Mouse (Mus musculus) left cerebral cortex, postnatal 10 days (tissue): ENCODE results near the gene Mvb12a. TPM values are rescaled to one million over a fixed set of nuclear protein-coding genes. Genes with fewer than 3 reads are reported as not detected.
A peak's percentile ranks its signal among the peaks of the same experiment; 100 is the strongest.

Experiments
- DNase-seq, 2 experiments: peaks; one replicate each; pipeline ENCODE4 v3.0.0; 2021 to 2022; ENCODE audit warnings: low spot score in 2 of 2, mixed read lengths in 1 of 2; ENCODE audit errors: extremely low spot score in 1 of 2
- intact Hi-C: fragments of 180-260 bp; cut with DNase I; formaldehyde crosslinking; loops from one replicate; pipeline ENCODE4 v1.15.1; 2025
- total RNA-seq, 2 experiments: library from RNA; stranded (reverse); gene quantifications; 2 replicates each; pipeline ENCODE4 v1.2.3; 2021

Mvb12a gene
- total RNA-seq, 2 experiments from 2014 or later = 35.1 to 36.6 TPM

- intact Hi-C loops = no loop called here
- DNase-seq = no peak
These were observed 15.6 kb downstream of the Mvb12a start, which contains the start of gene Tmem221 for GRCm38 (mm10) chr8:71558071-71558957. Tmem221 (minus strand) TSS chr8:71558871.

GRCm38 (mm10) chr8:71558958-71559690 lies 16.4 kb downstream of the Mvb12a start:
- intact Hi-C loops = no loop called here
- DNase-seq = peak in 1 of 2 experiments; percentile 71

DNA sequence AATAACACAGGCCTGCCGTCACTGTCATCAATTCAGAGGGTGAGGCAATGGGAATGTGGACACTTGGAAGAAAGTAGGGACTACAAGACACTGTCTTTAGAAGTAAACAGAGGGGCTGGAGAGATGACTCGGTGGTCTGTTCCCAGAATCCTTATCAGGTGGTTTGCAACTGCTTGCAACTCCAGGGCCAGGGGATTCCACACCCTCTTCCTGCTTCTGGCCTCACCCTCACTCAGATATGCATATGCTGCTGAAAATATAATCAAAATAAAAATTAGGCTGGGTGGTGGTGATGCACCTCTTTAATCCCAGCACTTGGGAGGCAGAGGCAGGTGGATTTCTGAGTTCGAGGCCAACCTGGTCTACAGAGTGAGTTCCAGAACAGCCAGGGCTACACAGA lies 17.3 kb downstream of the Mvb12a start:
- DNase-seq = no peak
- intact Hi-C loops = loop anchor here (2.0 kb wide), 1 partner anchor 101 kb away; no protein-coding TSS in a partner anchor

DNA sequence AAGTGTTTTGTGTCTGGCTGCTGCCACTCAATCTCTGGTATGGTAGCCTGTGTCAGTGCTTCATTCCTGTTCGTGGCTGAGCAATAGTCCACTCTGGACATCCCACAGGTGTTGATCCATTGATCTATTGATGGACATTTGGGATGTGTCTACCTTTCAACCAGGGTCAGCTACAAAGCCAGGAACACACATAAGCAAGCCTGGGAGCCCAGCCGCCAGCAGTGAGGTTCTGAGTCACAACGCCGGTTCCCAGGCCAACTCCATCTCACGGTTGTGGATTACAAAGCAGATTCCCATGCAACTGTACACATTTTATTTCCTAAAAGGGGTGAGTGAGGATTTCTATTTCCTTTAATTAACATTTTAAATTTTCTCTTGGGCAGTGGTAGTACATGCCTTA lies 18.0 kb downstream of the Mvb12a start:
- no peak for DNase-seq
- intact Hi-C loops = loop anchor here (1.0 to 2.0 kb wide), 2 partner anchors 35 to 100 kb away; no protein-coding TSS in a partner anchor

DNA sequence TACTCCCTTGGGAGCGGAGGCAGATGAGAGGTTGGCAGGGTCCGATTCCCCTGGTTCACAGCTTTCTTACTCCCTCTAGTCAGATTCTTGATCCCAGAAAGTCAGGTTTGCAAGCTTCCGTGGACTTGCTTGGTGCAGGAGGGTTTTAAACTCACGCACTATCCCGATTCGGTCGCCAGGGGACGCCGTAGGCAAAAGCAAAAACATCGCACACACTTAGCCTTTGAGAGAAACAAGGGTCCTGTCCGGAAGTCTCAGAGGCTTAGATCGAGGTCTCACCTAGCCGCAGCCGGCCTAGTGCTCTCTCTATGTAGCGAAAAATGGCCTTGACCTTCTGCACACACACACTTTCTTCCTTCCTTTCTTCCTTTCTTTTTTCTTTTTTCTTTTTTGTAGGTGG lies 18.7 kb downstream of the Mvb12a start:
- intact Hi-C loops = loop anchor here (1.0 to 2.0 kb wide), 2 partner anchors 34 to 99 kb away; no protein-coding TSS in a partner anchor
- no peak for DNase-seq

DNA sequence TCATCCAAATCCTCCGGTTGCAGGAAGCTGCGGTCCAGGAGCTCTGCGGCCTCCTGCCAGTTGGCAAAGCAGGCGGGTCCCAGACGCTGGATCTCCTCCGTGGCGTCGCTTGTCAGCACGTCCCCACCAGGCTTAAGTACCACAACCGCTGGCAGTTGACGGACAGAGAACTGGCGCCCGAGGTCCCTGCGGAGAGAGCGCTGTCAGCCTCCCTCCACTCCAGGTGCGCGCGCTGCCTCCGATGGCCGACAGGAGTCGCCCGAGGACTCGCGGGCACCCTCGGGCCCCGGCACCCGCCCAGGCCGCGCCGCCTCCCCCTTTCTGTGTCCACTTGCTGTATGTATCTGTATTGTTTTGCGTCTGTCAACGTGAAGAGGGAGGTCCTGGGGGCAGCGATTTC lies 20.0 kb downstream of the Mvb12a start:
- peak in 1 of 2 experiments; percentile 86 for DNase-seq
- intact Hi-C loops = no loop called here

- intact Hi-C loops = no loop called here
- DNase-seq = no peak
These were observed 21.3 kb downstream of the Mvb12a start for GRCm38 (mm10) chr8:71563992-71564391.

DNA sequence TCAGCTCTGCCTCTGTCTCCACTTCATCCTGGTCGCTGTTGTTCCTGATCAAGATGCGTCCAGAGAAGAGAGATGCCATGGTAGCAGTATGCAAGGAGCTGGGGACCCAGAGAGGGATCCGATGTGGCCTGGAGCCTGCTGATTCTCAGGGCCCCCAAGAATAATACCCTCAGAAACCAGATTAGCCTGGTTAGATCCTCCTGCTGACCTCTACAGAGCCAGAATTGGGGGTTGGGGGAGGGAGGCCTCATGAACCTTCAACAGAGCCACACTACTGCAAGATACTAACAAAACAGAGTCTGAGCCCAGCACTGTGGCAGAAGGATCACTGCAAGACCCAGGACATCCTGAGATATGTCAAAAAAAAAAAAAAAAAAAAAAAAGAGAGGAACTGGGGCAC lies 23.8 kb downstream of the Mvb12a start, which contains the start of gene Nxnl1:
Gene Nxnl1 (minus strand): TSS at position 101 of the 400 bp plus-strand sequence.
- intact Hi-C loops = no loop called here
- no peak for DNase-seq

- DNase-seq = no peak
- intact Hi-C loops = no loop called here
These were observed 24.9 kb downstream of the Mvb12a start for GRCm38 (mm10) chr8:71567587-71567986.

- intact Hi-C loops = no loop called here
- peak in 1 of 2 experiments; percentile 86 for DNase-seq
These were observed 25.7 kb downstream of the Mvb12a start, which contains the start of gene Slc27a1 for GRCm38 (mm10) chr8:71568387-71568937. Slc27a1 (plus strand) TSS chr8:71568882.

- DNase-seq = no peak
- intact Hi-C loops = no loop called here
These were observed 26.2 kb downstream of the Mvb12a start for GRCm38 (mm10) chr8:71568941-71569340.

DNA sequence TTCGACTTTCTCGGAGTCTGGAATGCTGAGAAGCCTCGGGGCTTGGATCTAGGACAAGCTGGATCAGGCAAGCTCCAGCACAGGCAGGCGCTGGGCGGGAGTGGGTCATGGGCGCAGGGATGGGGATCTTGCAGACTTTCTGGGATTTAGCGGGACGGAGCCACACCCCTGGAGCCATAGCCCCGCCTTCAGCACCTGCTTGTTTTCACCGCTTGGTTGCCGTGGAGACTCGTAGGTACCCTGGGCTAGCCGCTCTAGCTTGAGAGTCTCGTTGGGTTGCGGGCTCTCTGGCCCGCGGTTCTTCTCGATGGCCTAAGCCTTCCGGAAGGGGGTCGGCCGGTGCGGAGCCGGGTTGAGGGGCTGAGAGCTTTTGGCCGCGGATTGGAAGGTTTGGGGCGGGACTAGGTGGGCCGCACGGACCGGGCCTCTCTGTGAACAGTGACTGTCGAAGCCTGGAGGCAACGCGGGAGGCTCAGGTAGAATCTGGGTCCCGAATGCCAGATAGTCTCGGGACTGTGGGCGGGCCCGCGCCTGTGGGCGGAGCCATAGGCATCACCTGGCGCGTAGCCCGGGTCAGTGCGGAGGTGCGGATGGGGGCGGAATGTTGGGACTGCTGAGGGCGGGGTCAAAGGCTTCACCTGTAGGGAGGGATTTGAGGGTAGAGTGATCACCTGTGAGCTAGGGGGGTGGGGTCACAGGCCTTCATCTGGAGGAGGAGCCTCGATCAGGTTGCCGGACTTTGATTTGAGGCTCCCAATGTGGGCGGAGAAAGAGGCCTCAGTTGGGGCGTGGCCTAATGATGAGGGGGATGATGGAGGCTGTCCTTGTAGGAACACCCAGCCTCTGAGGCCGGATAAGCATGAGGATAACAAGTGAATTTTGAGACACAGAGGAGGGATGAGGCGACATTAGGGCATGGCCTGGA lies 26.9 kb downstream of the Mvb12a start:
- intact Hi-C loops = no loop called here
- peak; percentile 89 to 90 for DNase-seq

GRCm38 (mm10) chr8:71570291-71570954 lies 27.7 kb downstream of the Mvb12a start:
- intact Hi-C loops = no loop called here

GRCm38 (mm10) chr8:71572077-71572476 lies 29.4 kb downstream of the Mvb12a start:
- no peak for DNase-seq
- intact Hi-C loops = no loop called here

More at GRCm38 (mm10) chr8:71570291-71570954, 27.7 kb downstream of the Mvb12a start:
- DNase-seq = peak; percentile 94 to 95

DNA sequence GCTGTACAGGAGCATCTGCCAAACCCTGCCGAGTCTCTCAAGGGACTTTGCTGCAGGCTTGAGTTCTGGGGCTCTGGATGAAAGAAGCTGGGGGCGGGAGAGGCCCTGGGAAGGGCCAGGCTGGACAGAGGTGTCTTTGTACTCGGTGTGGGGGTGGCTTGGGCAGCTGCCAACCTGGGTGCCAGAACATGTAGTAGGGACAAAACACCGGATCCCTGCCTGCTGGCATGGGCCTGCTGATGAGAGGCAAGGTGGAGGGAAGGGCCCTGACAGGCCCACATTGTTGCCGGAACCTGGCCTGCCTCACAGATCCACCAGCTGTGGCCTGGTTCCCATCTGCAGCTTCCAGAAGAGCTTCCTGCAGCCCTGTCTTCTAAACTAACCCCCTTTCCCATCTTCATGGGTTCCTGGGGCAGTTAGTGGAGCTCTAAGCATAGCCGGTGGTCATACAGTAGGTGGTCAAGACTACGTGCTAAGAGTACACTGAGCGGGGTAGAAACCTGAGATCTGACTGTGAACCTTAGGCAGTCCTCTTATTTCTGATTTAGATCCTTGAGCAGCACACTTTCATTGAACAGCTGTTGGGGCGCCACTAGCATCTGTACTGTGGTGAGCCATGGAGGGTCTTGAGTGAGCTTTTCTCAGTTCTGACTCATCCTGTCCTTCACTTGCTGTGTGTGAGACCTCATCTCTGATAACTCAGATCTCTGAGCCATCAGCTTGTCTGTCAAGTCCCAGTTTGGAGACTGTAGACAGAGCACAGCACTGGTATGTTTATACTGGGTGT lies 30.3 kb downstream of the Mvb12a start:
- DNase-seq = peak; percentile 87 to 91
- intact Hi-C loops = no loop called here

- no peak for DNase-seq
- intact Hi-C loops = no loop called here
These were observed 31.7 kb downstream of the Mvb12a start for GRCm38 (mm10) chr8:71574426-71574825.

DNA sequence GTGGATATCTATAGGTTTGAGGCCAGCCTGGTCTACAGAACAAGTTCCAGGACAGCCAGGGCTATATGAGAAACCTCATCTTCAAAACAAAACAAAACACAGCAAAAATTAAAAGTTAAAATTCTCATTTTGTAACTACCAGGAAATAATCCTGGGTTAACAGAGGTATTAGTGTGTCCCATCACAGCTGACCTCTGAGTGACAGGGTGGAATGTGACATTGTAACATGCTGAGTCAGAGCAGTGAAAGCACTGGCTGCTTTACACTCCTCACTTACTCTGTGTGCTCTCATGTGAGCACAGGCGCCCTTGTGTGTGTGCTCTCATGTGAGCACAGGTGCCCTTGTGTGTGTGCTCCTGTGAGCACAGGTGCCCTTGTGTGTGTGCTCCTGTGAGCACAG lies 32.3 kb downstream of the Mvb12a start:
- DNase-seq = no peak
- intact Hi-C loops = no loop called here
